Mouse (Mus musculus) liver, embryonic 14.5 days (tissue): ENCODE data around the gene Grip2.

ENCODE experiments used
- CTCF ChIP-seq: IDR thresholded peaks from 2 replicates; pipeline ENCODE4 v1.5.1; 2016; ENCODE audit warnings: antibody characterized with exemption, low read depth, control low read depth
- EP300 ChIP-seq: IDR thresholded peaks from 2 replicates; pipeline ENCODE4 v1.6.1; 2016; ENCODE audit warnings: antibody characterized with exemption, low read depth

- TF ChIP-seq CTCF, result no peak
- no peak for TF ChIP-seq EP300
Observed at GRCm38 (mm10) chr6:91721215-91721701, 105.8 kb downstream of the Grip2 start.
